ENCODE assay signal across 9 mouse cellular contexts in genomic region chr7:126897390-126898101, GRCm38 (mm10). TPM values are rescaled to one million over a fixed set of nuclear protein-coding genes. Genes with fewer than 3 reads are reported as not detected.
DNase-seq lines count a peak whose midpoint lies in the region; ATAC-seq and TF ChIP-seq lines count a peak whose summit lies in the region.
"Had no signal": no experiment of that assay in that cellular context is flagged by ENCODE, and none has a peak within 500 bp of the region (broad histone marks: within the 10 kb centered on the region; RNA-seq: fewer than 3 reads in every experiment).

No protein-coding gene starts in this region.

- peak overlapping the region; percentile 72 for H3K4me2 ChIP-seq in heart, embryonic 12.5 days
- H3K4me2 ChIP-seq in kidney, postnatal 0 days (ENCODE audit: low read length) = peak overlapping the region; percentile 83
- peak overlapping the region; percentile 70 for H3K4me2 ChIP-seq in stomach, embryonic 15.5 days

- intact Hi-C loops in heart, postnatal 25 days (cut with DNase I) = loop anchor here (2.0 to 5.0 kb wide), 3 partner anchors 13 to 35 kb away; partner anchors contain the start of genes Hirip3, Ino80e, Kctd13 and Taok2

- H3K9me3 ChIP-seq in heart, embryonic 12.5 days (replicated peaks) = no peaks in the 10 kb centered on the region
- H3K9me3 ChIP-seq in kidney, postnatal 0 days (replicated peaks; ENCODE audit: low read length) = no peaks in the 10 kb centered on the region
- H3K9me3 ChIP-seq in megakaryocyte, embryonic 14.5 days = no peaks in the 10 kb centered on the region
- no peaks in the 10 kb centered on the region for H3K9me3 ChIP-seq in stomach, embryonic 15.5 days

- peak; percentile 73 for ATAC-seq in heart, embryonic 12.5 days (ENCODE audit: insufficient number of reproducible peaks, low FRiP score)
- ATAC-seq in kidney, postnatal 0 days (replicated peaks; ENCODE audit: low FRiP score, low read depth) = no peak
- peak; percentile 66 for ATAC-seq in stomach, embryonic 15.5 days (ENCODE audit: insufficient read depth, low FRiP score, low read depth)

- peak overlapping the region; percentile 44; the same call in 1 of the 2 replicates for H3K27ac ChIP-seq in heart, embryonic 12.5 days (ENCODE audit: poor library complexity, severe bottlenecking)
- H3K27ac ChIP-seq in kidney, postnatal 0 days = peak overlapping the region; percentile 71
- H3K27ac ChIP-seq in stomach, embryonic 15.5 days = peak overlapping the region; percentile 78

- H3K9ac ChIP-seq in heart, embryonic 12.5 days = peak overlapping the region; percentile 80
- H3K9ac ChIP-seq in kidney, postnatal 0 days (ENCODE audit: low read depth, low read length) = peak overlapping the region; percentile 79
- peak overlapping the region; percentile 62; the same call in 1 of the 2 replicates for H3K9ac ChIP-seq in stomach, embryonic 15.5 days

- peak; percentile 97 for DNase-seq in heart, adult 11 months
- no peak for DNase-seq in heart, postnatal 25 days (ENCODE audit: low spot score)
- peak; percentile 51 for DNase-seq in c-Kit-positive CD71-negative TER-119-negative erythroid progenitor cells, embryonic 14.5 days (ENCODE audit: low read depth)
- peak; percentile 36 for DNase-seq in kidney, postnatal 0 days (ENCODE audit: low spot score)
- no peak for DNase-seq in adrenal gland, adult (ENCODE audit: inconsistent age in 2 of 2, low spot score in 1 of 2)

- WGBS in heart, embryonic 12.5 days = 18% methylated on average over 16 of the region's 16 CpGs
- WGBS in kidney, postnatal 0 days = 17% methylated on average over 16 of the region's 16 CpGs
- 19% methylated on average over 15 of the region's 16 CpGs for WGBS in stomach, embryonic 15.5 days

- H3K4me3 ChIP-seq in heart, embryonic 12.5 days = peak overlapping the region; percentile 64
- peak overlapping the region; percentile 65 for H3K4me3 ChIP-seq in kidney, postnatal 0 days (replicated peaks; ENCODE audit: low read depth, low read length)
- peak overlapping the region; percentile 99 for H3K4me3 ChIP-seq in megakaryocyte, embryonic 14.5 days (replicated peaks)
- H3K4me3 ChIP-seq in stomach, embryonic 15.5 days (replicated peaks) = peak overlapping the region; percentile 72

- peaks cover 11% of the 10 kb centered on the region for H3K4me1 ChIP-seq in heart, embryonic 12.5 days (replicated peaks)
- H3K4me1 ChIP-seq in kidney, postnatal 0 days (replicated peaks; ENCODE audit: insufficient read depth, low read length) = peaks cover 8% of the 10 kb centered on the region; the same call in 1 of the 2 replicates
- H3K4me1 ChIP-seq in megakaryocyte, embryonic 14.5 days = peaks cover 38% of the 10 kb centered on the region
- H3K4me1 ChIP-seq in stomach, embryonic 15.5 days = peaks cover 15% of the 10 kb centered on the region

- no peaks in the 10 kb centered on the region for H3K36me3 ChIP-seq in heart, embryonic 12.5 days
- no peaks in the 10 kb centered on the region for H3K36me3 ChIP-seq in kidney, postnatal 0 days (ENCODE audit: insufficient read depth, low read length)
- H3K36me3 ChIP-seq in megakaryocyte, embryonic 14.5 days (replicated peaks; ENCODE audit: low read length) = peaks cover 38% of the 10 kb centered on the region
- no peaks in the 10 kb centered on the region for H3K36me3 ChIP-seq in stomach, embryonic 15.5 days

- no peaks in the 10 kb centered on the region for H3K27me3 ChIP-seq in heart, embryonic 12.5 days (replicated peaks)
- no peaks in the 10 kb centered on the region for H3K27me3 ChIP-seq in kidney, postnatal 0 days (ENCODE audit: insufficient read depth, low read length)
- H3K27me3 ChIP-seq in megakaryocyte, embryonic 14.5 days (replicated peaks) = peaks cover 2% of the 10 kb centered on the region
- no peaks in the 10 kb centered on the region for H3K27me3 ChIP-seq in stomach, embryonic 15.5 days (replicated peaks)
- H3K27me3 ChIP-seq: Patski had no signal

- no peak for TF ChIP-seq CTCF in kidney, postnatal 0 days (IDR thresholded peaks at IDR 0.05; ENCODE audit: low read depth)

RNA-seq across cellular contexts. Expression of gene Taok2, which starts 13.0 kb away (rescaled TPM):
- total RNA-seq in heart, postnatal 25 days (2021) = 10 to 100 TPM; 43.6 to 44.6 TPM
- 40.8 and 42.5 TPM in 2 replicates for polyA plus RNA-seq in heart, embryonic 12.5 days (2016; fragmentation: Nextera tagmentation; extraction: Ambion mirVana)
- 26.2 and 30.0 TPM in 2 replicates for polyA plus RNA-seq in kidney, postnatal 0 days (2015; fragmentation: Nextera tagmentation; extraction: Ambion mirVana)
- polyA plus RNA-seq in megakaryocyte, embryonic 14.5 days (2012; ENCODE audit: insufficient read depth, low replicate concordance) = 159 and 479 TPM in 2 replicates
- 38.3 and 40.1 TPM in 2 replicates for polyA plus RNA-seq in stomach, embryonic 15.5 days (2015; fragmentation: Nextera tagmentation; extraction: Ambion mirVana)

RNA-seq across cellular contexts. Expression of gene Tmem219, which starts 25.2 kb away (rescaled TPM):
- total RNA-seq in heart, postnatal 25 days (2021) = 10 to 100 TPM in 1 of 2 experiments, 1 to 10 TPM in 1; 7.6 to 11.5 TPM
- 17.6 and 19.9 TPM in 2 replicates for polyA plus RNA-seq in heart, embryonic 12.5 days (2016; fragmentation: Nextera tagmentation; extraction: Ambion mirVana)
- 48.6 and 51.9 TPM in 2 replicates for polyA plus RNA-seq in kidney, postnatal 0 days (2015; fragmentation: Nextera tagmentation; extraction: Ambion mirVana)
- polyA plus RNA-seq in megakaryocyte, embryonic 14.5 days (2012; ENCODE audit: insufficient read depth, low replicate concordance) = 50.9 TPM in 2 replicates
- 32.0 and 33.4 TPM in 2 replicates for polyA plus RNA-seq in stomach, embryonic 15.5 days (2015; fragmentation: Nextera tagmentation; extraction: Ambion mirVana)

RNA-seq across cellular contexts. Expression of gene Kctd13, which starts 31.1 kb away (rescaled TPM):
- total RNA-seq in heart, postnatal 25 days (2021) = 1 to 10 TPM; 5.3 to 6.8 TPM
- polyA plus RNA-seq in heart, embryonic 12.5 days (2016; fragmentation: Nextera tagmentation; extraction: Ambion mirVana) = 16.1 and 17.3 TPM in 2 replicates
- 15.7 and 17.3 TPM in 2 replicates for polyA plus RNA-seq in kidney, postnatal 0 days (2015; fragmentation: Nextera tagmentation; extraction: Ambion mirVana)
- polyA plus RNA-seq in megakaryocyte, embryonic 14.5 days (2012; ENCODE audit: insufficient read depth, low replicate concordance) = 26.4 and 59.2 TPM in 2 replicates
- 15.0 and 15.1 TPM in 2 replicates for polyA plus RNA-seq in stomach, embryonic 15.5 days (2015; fragmentation: Nextera tagmentation; extraction: Ambion mirVana)

RNA-seq across cellular contexts. Expression of gene Ino80e, which starts 35.4 kb away (rescaled TPM):
- 10 to 100 TPM; 17.7 to 18.9 TPM for total RNA-seq in heart, postnatal 25 days (2021)
- 62.9 and 66.8 TPM in 2 replicates for polyA plus RNA-seq in heart, embryonic 12.5 days (2016; fragmentation: Nextera tagmentation; extraction: Ambion mirVana)
- polyA plus RNA-seq in kidney, postnatal 0 days (2015; fragmentation: Nextera tagmentation; extraction: Ambion mirVana) = 67.1 and 68.7 TPM in 2 replicates
- 823 and 1,411 TPM in 2 replicates for polyA plus RNA-seq in megakaryocyte, embryonic 14.5 days (2012; ENCODE audit: insufficient read depth, low replicate concordance)
- 60.1 and 68.3 TPM in 2 replicates for polyA plus RNA-seq in stomach, embryonic 15.5 days (2015; fragmentation: Nextera tagmentation; extraction: Ambion mirVana)

RNA-seq across cellular contexts. Expression of gene Hirip3, which starts 35.8 kb away (rescaled TPM):
- 1 to 10 TPM; 5.1 to 5.5 TPM for total RNA-seq in heart, postnatal 25 days (2021)
- polyA plus RNA-seq in heart, embryonic 12.5 days (2016; fragmentation: Nextera tagmentation; extraction: Ambion mirVana) = 18.0 and 22.5 TPM in 2 replicates
- 16.3 and 20.5 TPM in 2 replicates for polyA plus RNA-seq in kidney, postnatal 0 days (2015; fragmentation: Nextera tagmentation; extraction: Ambion mirVana)
- polyA plus RNA-seq in megakaryocyte, embryonic 14.5 days (2012; ENCODE audit: insufficient read depth, low replicate concordance) = 9.3 and 60.8 TPM in 2 replicates
- 28.5 and 28.8 TPM in 2 replicates for polyA plus RNA-seq in stomach, embryonic 15.5 days (2015; fragmentation: Nextera tagmentation; extraction: Ambion mirVana)

Comparison
In these comparisons a context has a peak if more than half of its experiments do, and no peak if none do; other contexts are left out.
1. DNase-seq: peak in heart, adult 11 months (single experiment), c-Kit-positive CD71-negative TER-119-negative erythroid progenitor cells, embryonic 14.5 days (single experiment) and kidney, postnatal 0 days (single experiment); none in heart, postnatal 25 days (single experiment) and adrenal gland, adult (0 of 2).
2. Peak in every context shown above with its lines, with median percentiles within 50 percentile points of each other: H3K27ac ChIP-seq, H3K4me2 ChIP-seq, H3K4me3 ChIP-seq and H3K9ac ChIP-seq.